Mouse (Mus musculus): ENCODE measurements around the gene Tdp2.

GRCm38 (mm10) chr13:24812521-24812920, 19.0 kb upstream of the Tdp2 start:
- TF ChIP-seq CTCF (IDR thresholded peaks at IDR 0.05; ENCODE audit: insufficient read depth, low read depth, low read length) (no peak), POLR2A (IDR thresholded peaks at IDR 0.05; ENCODE audit: insufficient read depth, low read depth, low read length) (no peak)
